Mouse (Mus musculus) right cerebral cortex, postnatal 4 days (tissue): ENCODE results near the gene Hist2h3b.

ENCODE experiments used
- DNase-seq: peaks from one replicate; pipeline ENCODE4 v3.0.0-alpha.2; 2022

The Hist2h3b gene

GRCm38 (mm10) chr3:96300706-96301529, 32.5 kb downstream of the Hist2h3b start:
- no peak for DNase-seq

DNA sequence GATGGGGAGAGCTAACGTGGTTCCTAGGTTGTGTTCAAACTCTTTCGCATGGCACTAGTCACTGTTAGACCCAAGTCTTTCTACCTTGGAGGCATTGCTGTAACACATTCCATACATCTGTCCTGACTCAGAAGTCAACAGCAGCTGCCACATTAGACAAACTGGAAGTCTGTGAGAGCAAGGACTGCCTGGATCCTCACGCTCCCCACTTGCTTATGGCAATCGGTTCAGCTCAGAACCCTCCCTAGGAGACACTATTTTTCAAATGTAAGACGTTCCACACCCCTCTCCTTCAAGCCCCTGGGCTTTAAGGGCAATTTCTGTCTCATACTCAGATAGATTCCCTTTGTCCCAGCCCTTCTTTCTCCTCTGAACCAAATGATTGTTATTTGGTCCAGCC, 33.6 kb downstream of the Hist2h3b start:
- no peak for DNase-seq

DNA sequence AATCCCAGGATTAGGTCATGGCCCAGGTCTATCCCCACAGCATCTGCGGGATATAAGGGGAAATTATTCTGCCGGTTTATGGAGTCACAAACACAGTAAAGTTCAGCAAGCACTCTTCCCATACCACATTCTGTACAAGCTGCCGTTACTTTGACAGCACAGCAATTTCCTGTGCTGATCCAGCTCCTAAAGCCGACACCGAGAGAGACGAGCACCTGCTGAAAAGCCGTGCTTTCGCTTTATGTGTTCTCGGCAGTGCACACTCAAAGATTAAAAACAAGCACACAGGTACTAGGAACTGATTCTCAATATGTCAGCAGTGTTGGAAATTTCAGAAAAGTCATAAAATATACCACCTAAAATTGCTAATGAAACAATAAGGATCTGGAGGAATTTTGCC, 38.1 kb downstream of the Hist2h3b start:
- DNase-seq, result no peak

DNA sequence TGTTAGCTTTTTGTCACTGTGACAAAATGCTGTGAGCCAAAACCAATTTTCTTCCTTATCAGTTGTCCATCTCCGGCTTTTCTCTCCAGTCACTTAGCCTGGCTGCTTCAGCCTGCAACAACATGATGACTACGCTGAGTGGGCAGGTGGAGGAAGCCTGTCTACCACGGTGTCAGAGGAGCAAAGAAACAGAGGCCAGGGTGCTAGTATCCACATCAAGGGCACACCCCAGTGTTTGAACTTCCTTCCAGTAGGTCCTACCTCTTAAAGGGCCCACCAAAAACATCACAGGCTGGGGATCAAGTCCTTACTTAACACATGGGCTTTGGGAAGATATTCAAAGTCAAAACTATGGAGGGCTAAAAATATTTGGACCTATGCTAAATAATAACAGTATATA, 41.0 kb downstream of the Hist2h3b start:
- no peak for DNase-seq

GRCm38 (mm10) chr3:96312341-96313098, 44.1 kb downstream of the Hist2h3b start:
- no peak for DNase-seq
